Mouse (Mus musculus) erythroblast, embryonic 14.5 days (primary cell): ENCODE measurements around the gene Fbxo3. TPM values are rescaled to one million over a fixed set of nuclear protein-coding genes. Genes with fewer than 3 reads are reported as not detected.
"Not testable (repeated sequence)": the region's sequence is repeated elsewhere in the genome, so short reads cannot be mapped to it uniquely, and the experiment has no call there.

Experiments used
- H3K27me3 ChIP-seq: 2 replicates; pipeline ENCODE4 v1.6.1; 2012; ENCODE audit warnings: inconsistent platforms; ENCODE audit not compliant: control insufficient read depth
- H3K36me3 ChIP-seq: 2 replicates; pipeline ENCODE4 v1.6.1; 2012; ENCODE audit warnings: mild to moderate bottlenecking, inconsistent platforms; ENCODE audit not compliant: control insufficient read depth
- H3K4me1 ChIP-seq: 2 replicates; pipeline ENCODE4 v1.6.1; 2012; ENCODE audit warnings: inconsistent platforms; ENCODE audit not compliant: control insufficient read depth
- H3K4me3 ChIP-seq: replicated peaks from 2 replicates; pipeline ENCODE3; 2012; ENCODE audit warnings: moderate library complexity, mild to moderate bottlenecking, inconsistent platforms
- H3K9me3 ChIP-seq: 2 replicates; pipeline ENCODE4 v1.6.1; 2012; ENCODE audit warnings: low read length, inconsistent platforms, mixed read lengths; ENCODE audit not compliant: control insufficient read depth
- GATA1 ChIP-seq: IDR thresholded peaks from 2 replicates; pipeline ENCODE4 v1.6.1; 2012; ENCODE audit warnings: low read length, inconsistent platforms, mixed read lengths
- TAL1 ChIP-seq: IDR thresholded peaks from 3 replicates; pipeline ENCODE4 v1.6.1; 2012; ENCODE audit warnings: low read length, inconsistent platforms, mixed read lengths
- polyA plus RNA-seq: library from polyadenylated mRNA; stranded (reverse); fragments of >175 nt; gene quantifications from 2 replicates; pipeline ENCODE4 v1.2.3, GENCODE M21; 2012

Fbxo3 gene
- polyA plus RNA-seq, 1 experiment: 0.70 TPM

DNA sequence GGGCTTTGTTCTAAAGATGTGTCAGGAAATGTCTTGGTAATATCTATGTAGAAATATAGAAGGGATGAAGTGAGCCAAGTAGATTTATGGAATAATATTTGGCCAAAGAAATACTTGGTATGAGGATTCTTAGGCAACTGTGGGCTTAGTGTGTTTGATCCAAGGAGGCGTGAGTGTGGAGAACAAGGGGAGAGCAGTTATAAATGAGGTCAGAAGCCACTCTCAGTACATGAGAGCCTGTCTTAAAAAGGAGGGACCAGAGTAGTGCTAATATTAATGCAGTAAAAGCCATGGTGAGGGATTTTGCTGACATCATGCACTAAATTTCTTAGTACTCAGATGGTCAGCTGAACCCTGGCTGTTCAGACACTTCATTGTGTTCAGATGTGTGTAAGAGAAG, 30.9 kb downstream of the Fbxo3 start:
- H3K27me3 ChIP-seq: no peaks in the 10 kb centered on the region
- H3K4me1 ChIP-seq: peaks cover 2% of the 10 kb centered on the region
- TF ChIP-seq GATA1: no peak
- TF ChIP-seq TAL1: no peak
- H3K4me3 ChIP-seq: no peak overlapping the region
- H3K9me3 ChIP-seq: no peaks in the 10 kb centered on the region
- peaks cover 97% of the 10 kb centered on the region for H3K36me3 ChIP-seq

DNA sequence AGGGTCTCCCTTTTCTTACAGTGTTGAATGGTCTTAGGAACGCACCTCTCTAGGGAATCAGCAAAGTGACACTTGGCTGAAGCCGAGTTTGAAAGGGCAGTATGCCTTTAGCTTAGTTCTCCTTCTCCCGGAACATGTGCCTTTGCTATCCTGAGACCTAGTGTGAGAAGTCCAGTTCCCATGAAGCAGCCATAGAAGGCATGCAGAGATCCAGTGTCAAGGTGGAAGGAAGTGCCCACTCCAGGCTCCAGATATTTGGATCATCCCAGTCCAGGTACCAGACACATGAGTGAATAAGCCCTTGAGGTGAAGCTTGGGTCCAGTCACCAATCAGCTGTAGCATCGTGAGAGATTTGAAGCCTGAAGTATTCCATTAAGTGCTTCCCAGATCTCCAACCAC, 31.4 kb downstream of the Fbxo3 start:
- TF ChIP-seq TAL1 (no peak), GATA1 (no peak)
- Histone ChIP-seq H3K4me3 (no peak overlapping the region), H3K36me3 (peaks cover 97% of the 10 kb centered on the region), H3K4me1 (peaks cover 5% of the 10 kb centered on the region), H3K9me3 (peaks cover 1% of the 10 kb centered on the region), H3K27me3 (no peaks in the 10 kb centered on the region)

DNA sequence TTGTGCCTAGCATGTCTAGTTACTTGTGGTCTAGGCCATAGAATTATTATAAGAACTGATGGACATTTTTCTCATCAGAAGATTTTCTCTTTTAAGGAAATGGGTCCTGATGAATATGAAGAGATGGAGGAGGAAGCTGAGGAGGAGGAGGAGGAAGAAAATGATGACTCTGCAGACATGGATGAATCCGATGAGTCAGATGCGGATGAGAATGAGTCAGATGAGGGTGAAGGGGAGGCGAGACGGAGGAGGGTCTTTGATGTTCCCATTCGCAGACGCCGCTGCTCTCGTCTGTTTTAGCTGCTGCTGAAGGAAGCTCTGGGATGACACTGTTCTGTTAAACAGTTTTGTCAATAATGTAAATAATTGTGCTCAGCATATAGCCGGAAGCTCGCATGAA, 32.3 kb downstream of the Fbxo3 start:
- H3K36me3 ChIP-seq: peaks cover 93% of the 10 kb centered on the region

DNA sequence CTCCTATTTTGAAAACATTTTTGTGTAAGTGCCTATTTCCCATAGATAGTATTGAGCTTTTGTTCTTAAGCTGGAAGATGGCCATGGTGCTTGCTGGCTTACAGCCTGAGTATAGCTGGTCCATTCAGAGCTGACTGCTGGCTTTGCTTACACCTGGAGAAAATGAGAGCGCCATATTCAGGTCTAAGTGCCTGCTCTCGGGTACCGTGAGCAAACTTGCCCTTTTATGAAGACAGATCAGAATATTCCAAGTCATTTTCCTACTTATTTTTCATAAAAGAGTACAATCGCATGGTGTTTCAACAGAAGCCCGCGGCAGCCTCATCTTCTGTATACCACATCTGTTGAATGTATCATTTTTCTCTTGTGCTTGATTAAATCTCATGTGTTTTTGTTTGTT, 33.5 kb downstream of the Fbxo3 start:
- Histone ChIP-seq H3K4me3 (no peak overlapping the region), H3K4me1 (peaks cover 20% of the 10 kb centered on the region), H3K36me3 (peaks cover 81% of the 10 kb centered on the region), H3K27me3 (no peaks in the 10 kb centered on the region), H3K9me3 (peaks cover 5% of the 10 kb centered on the region)
- TF ChIP-seq TAL1 (no peak), GATA1 (no peak)

More for the DNA sequence above, 32.3 kb downstream of the Fbxo3 start:
- H3K9me3 ChIP-seq: peaks cover 5% of the 10 kb centered on the region
- TF ChIP-seq TAL1 (no peak), GATA1 (no peak)
- no peaks in the 10 kb centered on the region for H3K27me3 ChIP-seq
- H3K4me1 ChIP-seq: peaks cover 13% of the 10 kb centered on the region
- no peak overlapping the region for H3K4me3 ChIP-seq

DNA sequence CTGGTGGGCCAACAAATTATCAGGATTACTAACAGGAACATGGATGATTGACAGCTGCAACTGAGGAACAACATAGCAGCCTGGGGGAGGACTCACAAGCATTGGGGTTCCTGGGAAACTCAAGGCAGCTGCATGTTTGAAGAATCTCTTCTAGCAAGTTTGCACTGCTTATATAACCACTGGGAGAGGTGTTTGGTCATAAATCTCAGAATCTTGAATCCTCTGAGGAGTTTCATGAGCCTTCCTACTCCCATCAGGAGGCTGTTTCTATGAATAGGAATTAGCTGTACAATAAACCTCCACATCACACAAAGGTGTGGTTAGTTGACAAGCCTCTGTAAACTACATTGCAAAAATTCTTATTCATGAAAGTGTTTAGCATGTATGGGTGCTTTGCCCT, 35.1 kb downstream of the Fbxo3 start:
- Histone ChIP-seq H3K27me3 (no peaks in the 10 kb centered on the region), H3K4me1 (peaks cover 36% of the 10 kb centered on the region), H3K4me3 (no peak overlapping the region), H3K36me3 (peaks cover 67% of the 10 kb centered on the region), H3K9me3 (peaks cover 5% of the 10 kb centered on the region)
- TF ChIP-seq GATA1 (no peak), TAL1 (no peak)

DNA sequence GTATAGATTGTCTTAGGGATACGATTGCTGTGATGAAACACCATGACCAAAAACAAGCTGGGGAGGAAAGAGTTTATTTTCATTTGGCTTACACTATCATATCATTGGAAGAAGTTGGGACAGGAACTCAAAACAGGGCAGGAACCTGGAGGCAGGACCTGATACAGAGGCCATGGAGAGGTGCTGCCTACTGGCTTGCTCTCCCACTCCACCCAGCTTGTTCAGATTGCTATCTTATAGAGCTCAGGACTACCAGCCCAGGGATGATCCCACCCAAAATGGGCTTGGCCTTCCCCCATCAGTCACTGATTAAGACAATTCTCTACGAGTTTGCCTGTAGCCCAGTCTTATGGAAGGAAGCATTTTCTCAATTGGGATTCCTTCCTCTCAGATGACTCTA, 36.6 kb downstream of the Fbxo3 start:
- H3K4me1 ChIP-seq: peaks cover 46% of the 10 kb centered on the region
- TF ChIP-seq GATA1 (no peak), TAL1 (no peak)
- H3K4me3 ChIP-seq: no peak overlapping the region
- no peaks in the 10 kb centered on the region for H3K27me3 ChIP-seq
- H3K9me3 ChIP-seq: peaks cover 5% of the 10 kb centered on the region
- peaks cover 56% of the 10 kb centered on the region for H3K36me3 ChIP-seq

DNA sequence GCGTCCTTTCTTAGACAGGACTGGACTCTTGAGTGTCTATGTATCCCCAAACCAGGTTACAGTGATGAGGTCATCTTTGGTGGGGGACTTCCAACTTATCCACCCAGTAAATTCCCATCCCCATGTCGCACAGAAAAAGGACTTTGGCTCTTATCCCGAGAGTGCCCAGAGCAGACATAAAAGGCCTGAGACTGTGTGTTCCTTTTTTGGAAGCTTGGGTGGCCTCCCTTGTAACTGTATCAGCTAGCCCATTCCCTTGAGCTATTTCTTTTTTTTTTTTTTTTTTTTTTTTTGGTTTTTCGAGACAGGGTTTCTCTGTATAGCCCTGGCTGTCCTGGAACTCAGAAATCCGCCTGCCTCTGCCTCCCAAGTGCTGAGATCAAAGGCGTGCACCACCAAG, 38.0 kb downstream of the Fbxo3 start, which contains the start of gene Gm10912:
Gene Gm10912 (plus strand): TSS at position 301 of the 400 bp plus-strand sequence.
- Histone ChIP-seq H3K36me3 (peaks cover 43% of the 10 kb centered on the region), H3K4me1 (peaks cover 59% of the 10 kb centered on the region)
- H3K27me3 ChIP-seq, H3K4me3 ChIP-seq, H3K9me3 ChIP-seq: not testable (repeated sequence)

DNA sequence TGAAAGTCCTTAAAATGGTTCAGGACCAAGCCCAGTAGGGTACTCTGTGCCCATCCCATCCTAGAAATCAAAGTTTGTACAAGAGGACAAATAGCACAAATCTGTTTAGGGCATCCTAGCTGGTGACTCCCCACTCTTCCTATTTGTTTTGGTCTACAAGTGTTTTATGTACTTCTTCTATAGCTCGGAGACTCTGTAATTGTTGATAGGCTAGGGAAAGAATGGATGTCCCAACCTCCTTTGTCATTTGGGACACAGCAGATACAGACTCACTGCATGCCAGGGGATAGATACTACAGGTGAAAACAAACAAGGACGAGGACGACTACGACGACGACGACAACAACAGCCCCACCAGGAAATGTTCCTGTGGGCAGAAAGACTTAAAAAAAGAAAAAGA, 40.9 kb downstream of the Fbxo3 start, which contains the start of gene Gm10799:
Gene Gm10799 (minus strand): TSS at position 101 of the 400 bp plus-strand sequence.
- Histone ChIP-seq H3K4me1 (peaks cover 63% of the 10 kb centered on the region), H3K36me3 (peaks cover 24% of the 10 kb centered on the region), H3K9me3 (peaks cover 13% of the 10 kb centered on the region)
- not testable (repeated sequence) for H3K27me3 ChIP-seq, H3K4me3 ChIP-seq

DNA sequence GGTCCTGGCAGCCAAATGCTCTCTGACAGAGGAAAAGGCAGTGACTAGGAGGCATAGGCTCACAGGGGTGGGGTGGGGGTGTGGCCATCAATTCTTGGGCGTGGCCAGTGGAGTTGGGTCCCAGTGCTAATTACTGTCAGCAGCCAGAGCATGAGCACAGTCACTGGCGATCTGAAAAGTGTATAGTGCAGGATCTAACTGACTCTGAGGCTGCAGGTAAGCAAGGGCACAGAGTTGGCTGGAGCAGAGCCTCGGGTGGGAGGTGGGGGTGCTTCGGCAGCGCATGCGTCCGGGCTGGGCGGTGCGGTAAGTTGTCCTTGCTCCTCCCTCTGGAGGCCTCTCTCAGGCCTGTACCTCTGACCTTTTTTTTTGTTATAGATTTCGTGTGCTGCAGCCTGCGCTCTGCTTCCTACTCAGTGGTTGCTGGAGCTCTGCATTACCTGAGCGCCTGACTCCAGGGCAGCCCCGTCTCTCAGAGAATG, 42.2 kb downstream of the Fbxo3 start, which contains the start of gene Cd59b:
Gene Cd59b (plus strand): TSS at position 146 of the 482 bp plus-strand sequence.
- peaks cover 14% of the 10 kb centered on the region for H3K36me3 ChIP-seq
- peaks cover 8% of the 10 kb centered on the region for H3K9me3 ChIP-seq
- no peaks in the 10 kb centered on the region for H3K27me3 ChIP-seq
- TF ChIP-seq GATA1 (no peak), TAL1 (no peak)
- peak within 1 kb of the TSS; percentile 69 for H3K4me3 ChIP-seq
- H3K4me1 ChIP-seq: peaks cover 52% of the 10 kb centered on the region

DNA sequence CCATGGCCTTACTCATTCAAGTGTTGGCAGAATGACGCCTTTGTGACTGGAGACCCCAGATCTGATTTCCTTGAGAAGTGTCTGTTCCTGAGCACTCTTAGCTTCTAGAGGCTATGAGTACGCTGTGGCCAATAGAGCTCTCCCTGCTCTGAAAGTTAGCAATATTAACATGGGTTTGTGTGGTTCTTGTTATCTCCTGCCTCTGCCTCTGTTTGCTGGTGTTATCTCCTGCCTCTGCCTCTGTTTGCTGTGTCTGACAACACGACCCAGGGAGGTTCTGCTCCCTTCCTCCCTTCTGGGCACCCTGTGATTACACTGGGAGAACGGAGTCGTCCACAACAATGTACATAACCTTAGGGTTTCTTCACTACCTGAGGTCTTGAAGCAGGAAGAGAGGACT, 50.8 kb downstream of the Fbxo3 start:
- not testable (repeated sequence) for H3K9me3 ChIP-seq, H3K27me3 ChIP-seq
- peak overlapping the region; percentile 36 for H3K4me3 ChIP-seq
- H3K4me1 ChIP-seq: peaks cover 51% of the 10 kb centered on the region
- TF ChIP-seq TAL1 (peak; percentile 55), GATA1 (peak; percentile 82)
- peaks cover 17% of the 10 kb centered on the region for H3K36me3 ChIP-seq

DNA sequence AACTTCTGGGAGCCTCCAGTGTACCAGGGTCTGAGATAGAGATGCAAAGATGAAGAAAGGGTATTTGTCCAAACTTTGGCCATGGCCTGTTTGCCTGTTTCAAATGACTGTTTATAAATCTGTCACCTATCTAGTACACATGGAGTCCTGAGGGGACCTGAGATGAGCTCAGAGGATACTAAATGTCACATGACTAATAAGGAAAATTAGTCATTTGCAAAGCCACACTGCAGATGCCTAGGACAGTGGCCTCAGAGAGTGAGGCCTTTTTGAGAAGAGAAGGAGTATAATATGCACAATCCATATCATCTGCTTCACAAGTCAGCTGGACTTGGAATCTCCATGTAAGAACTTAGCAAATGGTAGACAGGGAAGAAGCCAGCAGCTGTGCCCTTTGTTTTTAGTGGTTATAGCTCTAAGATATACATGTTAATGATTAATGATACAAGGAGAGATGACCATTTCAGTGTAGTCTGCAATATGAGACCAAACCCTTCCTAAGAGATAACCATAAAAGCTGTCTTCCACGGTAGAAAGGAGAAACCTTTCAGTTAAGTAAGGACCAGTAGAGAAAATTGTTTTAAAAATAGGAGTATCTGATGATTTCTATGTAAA, 54.0 kb downstream of the Fbxo3 start:
- Histone ChIP-seq H3K4me1 (peaks cover 55% of the 10 kb centered on the region), H3K36me3 (peaks cover 23% of the 10 kb centered on the region)
- not testable (repeated sequence) for H3K4me3 ChIP-seq, H3K27me3 ChIP-seq, H3K9me3 ChIP-seq
